Mouse (Mus musculus) G1E (cell line): ENCODE measurements around the gene Grrp1. TPM values are rescaled to one million over a fixed set of nuclear protein-coding genes. Genes with fewer than 3 reads are reported as not detected.

Source experiments
- ATAC-seq: 2 replicates; pipeline ENCODE4 v1.8.0; 2016; ENCODE audit warnings: mild to moderate bottlenecking; ENCODE audit not compliant: insufficient number of reproducible peaks, poor library complexity, low FRiP score, severe bottlenecking; ENCODE audit errors: extremely low read depth
- DNase-seq: peaks from one replicate; pipeline ENCODE4 v3.0.0; 2012; ENCODE audit warnings: low spot score
- H3K27me3 ChIP-seq: 2 replicates; pipeline ENCODE4 v1.6.1; 2012; ENCODE audit warnings: mild to moderate bottlenecking, low read length, inconsistent platforms; ENCODE audit not compliant: insufficient read depth
- H3K36me3 ChIP-seq: replicated peaks from 2 replicates; pipeline ENCODE3; 2012; ENCODE audit warnings: mild to moderate bottlenecking, inconsistent platforms
- H3K4me1 ChIP-seq: 2 replicates; pipeline ENCODE4 v1.6.1; 2012; ENCODE audit warnings: low read depth, low read length, inconsistent platforms, mixed read lengths; ENCODE audit not compliant: insufficient read depth
- H3K4me3 ChIP-seq: 2 replicates; pipeline ENCODE4 v1.5.1; 2012; ENCODE audit warnings: low read depth, mild to moderate bottlenecking, inconsistent platforms, low read length, moderate library complexity, mixed read lengths
- H3K9me3 ChIP-seq: replicated peaks from 2 replicates; pipeline ENCODE4 v1.6.1; 2012; ENCODE audit warnings: inconsistent platforms
- CTCF ChIP-seq: IDR thresholded peaks from 2 replicates; pipeline ENCODE4 v1.5.1; 2012; ENCODE audit warnings: low read depth, low read length, inconsistent platforms, mixed read lengths
- GATA1 ChIP-seq: IDR thresholded peaks from 2 replicates; pipeline ENCODE4 v1.6.1; 2012; ENCODE audit warnings: borderline replicate concordance, low read length, inconsistent platforms, mixed read lengths
- GATA2 ChIP-seq: IDR thresholded peaks from 2 replicates; pipeline ENCODE4 v1.6.1; 2012; ENCODE audit warnings: low read depth, low read length, inconsistent platforms, borderline replicate concordance
- POLR2AphosphoS5 ChIP-seq: IDR thresholded peaks from 2 replicates; pipeline ENCODE4 v1.6.1; 2012; ENCODE audit warnings: low read depth, low read length, inconsistent platforms; ENCODE audit not compliant: insufficient replicate concordance
- TAL1 ChIP-seq: conservative IDR thresholded peaks from 2 replicates; pipeline ENCODE4 v1.6.1; 2012; ENCODE audit warnings: low read depth, low read length, inconsistent platforms, mixed read lengths
- polyA plus RNA-seq: library from polyadenylated mRNA; stranded (reverse); fragments of >175 nt; gene quantifications from 2 replicates; pipeline ENCODE4 v1.2.3, GENCODE M21; 2012
- total RNA-seq, 2 experiments: library from RNA; stranded (forward) in 1 of 2; stranded (reverse) in 1 of 2; fragments of 200-1000 nt in 1 of 2; fragments of >200 nt in 1 of 2; fragmentation: Nextera tagmentation in 1 of 2; gene quantifications; 2 replicates each; pipeline ENCODE4 v1.2.3; 2014 to 2017

Grrp1 gene
- total RNA-seq (2014; fragmentation: Nextera tagmentation) (not detected in 2 replicates), total RNA-seq (2017) (not detected in 2 replicates), polyA plus RNA-seq (not detected in 2 replicates)

- Histone ChIP-seq H3K4me1 (peaks cover 27% of the 10 kb centered on the region), H3K36me3 (no peaks in the 10 kb centered on the region), H3K27me3 (peaks cover 86% of the 10 kb centered on the region), H3K4me3 (no peak within 1 kb of the TSS), H3K9me3 (peaks cover 13% of the 10 kb centered on the region)
- TF ChIP-seq POLR2AphosphoS5 (no peak), TAL1 (no peak), CTCF (no peak), GATA2 (no peak), GATA1 (no peak)
- no peak for ATAC-seq
- DNase-seq: no peak
Observed at GRCm38 (mm10) chr4:134253722-134254324, at the start of gene Grrp1. Gene Grrp1 (minus strand): TSS chr4:134254106.

- Histone ChIP-seq H3K9me3 (no peaks in the 10 kb centered on the region), H3K4me1 (peaks cover 19% of the 10 kb centered on the region), H3K36me3 (no peaks in the 10 kb centered on the region), H3K4me3 (no peak overlapping the region), H3K27me3 (peaks cover 6% of the 10 kb centered on the region)
- no peak for ATAC-seq
- no peak for DNase-seq
- TF ChIP-seq CTCF (no peak), GATA1 (no peak), GATA2 (no peak), POLR2AphosphoS5 (no peak), TAL1 (no peak)
Observed at GRCm38 (mm10) chr4:134302084-134302483, 48.2 kb upstream of the Grrp1 start.

DNA sequence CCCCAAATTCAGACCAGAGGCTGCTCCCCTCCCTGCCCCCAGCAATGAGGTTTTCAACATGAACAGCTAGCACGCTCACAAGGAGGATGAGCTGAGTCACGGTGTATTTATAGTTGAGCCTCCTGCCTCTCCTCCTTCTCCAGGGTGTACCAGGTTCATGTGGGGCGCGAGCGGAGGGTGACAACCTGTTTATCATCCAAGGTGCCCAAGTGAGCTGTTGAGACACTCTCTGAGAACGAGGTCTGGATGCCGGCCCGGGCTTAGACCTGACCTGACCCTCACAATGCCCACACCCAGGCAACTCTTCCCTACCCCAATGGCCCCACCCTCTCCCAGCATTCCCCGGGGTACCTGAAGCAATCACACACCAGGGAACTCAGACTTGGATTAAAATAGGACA lies 46.4 kb upstream of the Grrp1 start:
- Histone ChIP-seq H3K9me3 (peaks cover 3% of the 10 kb centered on the region; the same call in 1 of the 2 replicates), H3K27me3 (peaks cover 6% of the 10 kb centered on the region), H3K4me3 (peak overlapping the region; percentile 46; the same call in 1 of the 2 replicates), H3K4me1 (peaks cover 19% of the 10 kb centered on the region), H3K36me3 (no peaks in the 10 kb centered on the region)
- TF ChIP-seq CTCF (no peak), POLR2AphosphoS5 (no peak), TAL1 (no peak)
- peak; percentile 28; the same call in 1 of the 2 replicates for ATAC-seq
- peak; percentile 33 for DNase-seq

DNA sequence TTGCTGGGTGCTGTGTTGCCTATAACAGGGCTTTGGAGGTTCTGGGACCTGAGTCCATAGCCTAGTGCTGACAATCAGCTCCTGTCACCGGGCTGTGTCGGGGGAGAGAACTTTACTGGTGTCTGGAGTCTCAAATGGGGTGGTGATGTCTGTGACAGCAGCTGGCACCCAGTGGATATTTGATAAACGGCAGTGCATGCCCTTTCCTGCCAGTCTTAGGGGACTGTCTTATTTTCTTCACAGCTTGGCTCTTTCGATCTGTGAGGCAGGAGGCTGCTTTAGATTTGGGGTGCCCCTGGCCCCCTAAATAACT lies 45.5 kb upstream of the Grrp1 start:
- Histone ChIP-seq H3K4me1 (peaks cover 19% of the 10 kb centered on the region), H3K9me3 (peaks cover 3% of the 10 kb centered on the region; the same call in 1 of the 2 replicates), H3K27me3 (peaks cover 5% of the 10 kb centered on the region; the same call in 1 of the 2 replicates), H3K4me3 (no peak overlapping the region), H3K36me3 (no peaks in the 10 kb centered on the region)
- no peak for DNase-seq
- TF ChIP-seq TAL1 (no peak), POLR2AphosphoS5 (no peak), CTCF (no peak), GATA2 (no peak), GATA1 (no peak)
- no peak for ATAC-seq

GRCm38 (mm10) chr4:134298626-134299497 lies 45.0 kb upstream of the Grrp1 start:
- TF ChIP-seq GATA1 (no peak), POLR2AphosphoS5 (no peak), GATA2 (no peak), TAL1 (no peak), CTCF (no peak)
- Histone ChIP-seq H3K4me3 (no peak overlapping the region), H3K9me3 (peaks cover 3% of the 10 kb centered on the region; the same call in 1 of the 2 replicates), H3K36me3 (no peaks in the 10 kb centered on the region), H3K4me1 (peaks cover 19% of the 10 kb centered on the region), H3K27me3 (peaks cover 8% of the 10 kb centered on the region; the same call in 1 of the 2 replicates)
- DNase-seq (no peak), ATAC-seq (no peak)

DNA sequence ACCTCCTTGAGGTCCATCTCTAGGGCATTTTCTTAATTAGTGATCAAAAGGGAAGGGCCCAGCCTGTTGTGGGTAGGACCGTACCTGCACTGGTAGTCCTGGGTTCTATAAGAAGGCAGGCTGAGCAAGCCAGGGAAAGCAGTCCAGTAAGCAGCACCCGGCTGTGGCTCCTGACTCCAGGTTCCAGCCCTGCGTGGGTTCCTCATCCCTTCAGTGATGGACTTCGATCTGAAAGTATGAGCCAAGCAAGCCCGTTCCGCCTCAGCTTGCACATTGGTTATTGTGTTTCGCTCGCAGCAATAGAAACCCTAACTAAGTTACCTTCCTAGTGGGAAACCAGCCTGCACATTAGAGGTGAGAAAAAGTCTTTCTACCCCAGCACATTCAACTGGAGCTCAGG lies 43.5 kb upstream of the Grrp1 start:
- H3K4me1 ChIP-seq: peaks cover 22% of the 10 kb centered on the region
- no peaks in the 10 kb centered on the region for H3K36me3 ChIP-seq
- TF ChIP-seq CTCF: no peak
- no peak for TF ChIP-seq POLR2AphosphoS5
- TF ChIP-seq TAL1: no peak
- peaks cover 3% of the 10 kb centered on the region; the same call in 1 of the 2 replicates for H3K9me3 ChIP-seq
- no peak for ATAC-seq
- H3K4me3 ChIP-seq: no peak overlapping the region
- H3K27me3 ChIP-seq: peaks cover 20% of the 10 kb centered on the region
- no peak for DNase-seq
